20 mouse cellular contexts compared by ENCODE assay signal in genomic region chr17:50330245-50330644, GRCm38 (mm10). TPM values are rescaled to one million over a fixed set of nuclear protein-coding genes. Genes with fewer than 3 reads are reported as not detected.
"Had no signal": no experiment of that assay in that cellular context is flagged by ENCODE, and none has a peak within 500 bp of the region (broad histone marks: within the 10 kb centered on the region; RNA-seq: fewer than 3 reads in every experiment).

No protein-coding gene starts in this region.

- DNase-seq: gastrocnemius, postnatal 14 days; gastrocnemius, postnatal 36 days; heart, postnatal 10 days; heart, postnatal 4 days; kidney, adult 18-20 months; kidney, adult 8-10 months; kidney, postnatal 10 days; kidney, postnatal 25 days; kidney, postnatal 4 days; layer of hippocampus, postnatal 36 days; left cerebral cortex, postnatal 4 days had no signal

- ATAC-seq: hindbrain, embryonic 16.5 days; intestine, embryonic 15.5 days; intestine, postnatal 0 days; liver, embryonic 12.5 days had no signal

RNA-seq across cellular contexts. Expression of gene Dazl, which starts 36.8 kb away (rescaled TPM):
- total RNA-seq: heart, postnatal 4 days had no signal
- polyA plus RNA-seq: hindbrain, embryonic 10.5 days; kidney, embryonic 14.5 days; limb, embryonic 11.5 days; limb, embryonic 13.5 days; liver, adult 2 months had no signal
